Mouse (Mus musculus) thymus, adult 2 months (tissue): Measurements from ENCODE around the gene Maz.

Experiments
- CTCF ChIP-seq: fragments of 200-500 bp; IDR thresholded peaks from 2 replicates; pipeline ENCODE4 v1.5.1; 2012; ENCODE audit warnings: mild to moderate bottlenecking, control low read depth, low read length, moderate library complexity, borderline replicate concordance; ENCODE audit not compliant: control insufficient read depth, poor library complexity, insufficient read depth; ENCODE audit errors: extremely low read depth
- POLR2A ChIP-seq: fragments of 200-500 bp; IDR thresholded peaks from 2 replicates; pipeline ENCODE4 v1.6.1; 2012; ENCODE audit warnings: mild to moderate bottlenecking, low read length, control low read depth, moderate library complexity; ENCODE audit not compliant: control insufficient read depth, poor library complexity, insufficient read depth; ENCODE audit errors: extremely low read depth

- no peak for TF ChIP-seq CTCF
- TF ChIP-seq POLR2A = no peak
Observed at GRCm38 (mm10) chr7:127023272-127023691, 3.6 kb downstream of the Maz start.
